Mouse (Mus musculus): ENCODE results near the gene Tead4.
"Not testable (repeated sequence)": the region's sequence is repeated elsewhere in the genome, so short reads cannot be mapped to it uniquely, and the experiment has no call there.

Tead4 gene

GRCm38 (mm10) chr6:128253111-128253510, 47.5 kb downstream of the Tead4 start:
- DNase-seq (ENCODE audit: low read depth in 1 of 2, low spot score in 2 of 2), result no peak

- no peak for DNase-seq (ENCODE audit: low read depth in 1 of 2, low spot score in 2 of 2)
These were observed 50.0 kb downstream of the Tead4 start for GRCm38 (mm10) chr6:128250596-128250995.

- no peak for DNase-seq (ENCODE audit: low read depth in 1 of 2, low spot score in 2 of 2)
These were observed 63.4 kb downstream of the Tead4 start for GRCm38 (mm10) chr6:128237102-128237763.

DNA sequence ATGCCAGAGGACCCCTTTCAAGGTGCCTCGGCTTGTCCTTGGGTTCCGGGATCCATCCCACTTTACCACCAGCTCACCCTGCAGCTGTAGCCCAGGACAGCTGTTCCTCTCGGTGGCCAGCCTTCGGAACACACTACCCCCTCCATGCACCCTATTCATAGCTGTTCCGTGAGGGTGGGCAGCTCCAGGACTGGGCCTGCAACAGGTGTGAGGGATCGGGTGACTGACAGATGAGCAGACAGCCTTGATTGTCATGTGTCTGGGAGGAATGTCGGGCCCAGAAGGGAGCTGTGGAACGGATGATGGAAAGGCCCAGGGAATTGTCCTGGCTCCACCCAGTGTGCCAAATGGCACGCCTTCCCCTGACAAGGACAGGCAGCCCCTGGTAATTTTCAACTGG, 64.0 kb downstream of the Tead4 start:
- DNase-seq (ENCODE audit: low read depth in 1 of 2, low spot score in 2 of 2), result no peak

GRCm38 (mm10) chr6:128234206-128234605, 66.4 kb downstream of the Tead4 start:
- no peak for DNase-seq (ENCODE audit: low read depth in 1 of 2, low spot score in 2 of 2)

GRCm38 (mm10) chr6:128232216-128232615, 68.4 kb downstream of the Tead4 start:
- no peak for DNase-seq (ENCODE audit: low read depth in 1 of 2, low spot score in 2 of 2)

GRCm38 (mm10) chr6:128231741-128232140, 68.9 kb downstream of the Tead4 start:
- no peak for DNase-seq (ENCODE audit: low read depth in 1 of 2, low spot score in 2 of 2)

GRCm38 (mm10) chr6:128227438-128228017, 73.1 kb downstream of the Tead4 start:
- no peak for DNase-seq (ENCODE audit: low read depth in 1 of 2, low spot score in 2 of 2)

- DNase-seq (ENCODE audit: low read depth in 1 of 2, low spot score in 2 of 2), result no peak
These were observed 73.7 kb downstream of the Tead4 start for GRCm38 (mm10) chr6:128226941-128227340.

GRCm38 (mm10) chr6:128225846-128226176, 74.8 kb downstream of the Tead4 start:
- no peak for DNase-seq (ENCODE audit: low read depth in 1 of 2, low spot score in 2 of 2)

- no peak for DNase-seq (ENCODE audit: low read depth in 1 of 2, low spot score in 2 of 2)
These were observed 75.4 kb downstream of the Tead4 start for GRCm38 (mm10) chr6:128225009-128225845.

- no peak for DNase-seq (ENCODE audit: low read depth in 1 of 2, low spot score in 2 of 2)
These were observed 77.5 kb downstream of the Tead4 start for GRCm38 (mm10) chr6:128223159-128223558.

- not testable (repeated sequence) for DNase-seq (ENCODE audit: low read depth in 1 of 2, low spot score in 2 of 2)
These were observed 85.6 kb downstream of the Tead4 start for GRCm38 (mm10) chr6:128215004-128215403.

DNA sequence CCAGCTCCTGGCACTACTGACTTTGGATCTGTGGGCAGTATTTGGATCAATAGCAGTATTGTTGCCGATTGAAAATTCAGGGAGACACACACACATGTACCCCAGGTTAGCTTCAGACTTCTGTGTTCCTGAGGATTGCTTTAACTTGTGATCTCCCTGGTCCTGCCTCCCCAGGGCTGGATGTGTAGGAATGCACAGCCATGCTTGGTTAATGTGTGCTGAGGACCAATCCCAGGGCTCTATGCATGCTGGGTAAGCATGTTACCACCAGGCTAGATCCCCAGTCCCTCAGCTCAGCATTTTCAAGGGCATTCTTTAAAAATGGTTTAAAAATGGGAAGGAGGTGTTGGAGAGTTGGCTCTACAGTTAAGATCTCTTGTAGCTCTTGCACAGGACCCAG, 91.4 kb downstream of the Tead4 start:
- DNase-seq (ENCODE audit: low read depth in 1 of 2, low spot score in 2 of 2), result not testable (repeated sequence)

DNA sequence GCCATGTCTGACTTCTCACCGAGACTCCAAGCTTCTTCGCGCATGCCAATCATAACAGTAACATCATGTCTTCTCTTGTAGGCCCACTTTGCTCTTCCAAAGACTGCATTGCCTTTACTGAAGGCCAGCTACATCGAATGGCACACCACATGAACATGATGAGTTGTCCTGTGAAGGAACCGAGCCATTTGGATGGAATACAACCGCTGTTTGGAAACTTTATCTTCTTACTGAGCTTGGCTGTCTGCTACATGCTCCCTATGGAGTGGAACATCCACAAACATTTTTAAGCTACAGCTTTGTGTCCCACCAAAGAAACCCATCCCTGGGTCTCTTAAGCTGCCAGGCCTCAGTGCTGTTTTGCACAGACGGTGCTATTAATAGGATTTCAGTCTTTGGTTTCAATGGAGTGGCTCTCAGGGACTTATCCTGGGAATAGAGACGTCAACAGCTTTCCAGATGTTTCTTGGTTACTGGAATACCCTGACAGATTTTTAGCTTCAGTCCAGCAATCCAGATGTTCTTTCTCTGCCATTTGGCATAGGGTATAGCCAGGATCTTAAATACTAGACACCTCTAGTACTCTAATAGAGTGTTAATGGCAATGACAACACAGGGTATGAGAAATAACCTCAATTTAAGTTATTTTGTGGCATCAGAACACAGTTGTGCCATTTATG, 92.0 kb downstream of the Tead4 start:
- DNase-seq (ENCODE audit: low read depth in 1 of 2, low spot score in 2 of 2), result no peak

DNA sequence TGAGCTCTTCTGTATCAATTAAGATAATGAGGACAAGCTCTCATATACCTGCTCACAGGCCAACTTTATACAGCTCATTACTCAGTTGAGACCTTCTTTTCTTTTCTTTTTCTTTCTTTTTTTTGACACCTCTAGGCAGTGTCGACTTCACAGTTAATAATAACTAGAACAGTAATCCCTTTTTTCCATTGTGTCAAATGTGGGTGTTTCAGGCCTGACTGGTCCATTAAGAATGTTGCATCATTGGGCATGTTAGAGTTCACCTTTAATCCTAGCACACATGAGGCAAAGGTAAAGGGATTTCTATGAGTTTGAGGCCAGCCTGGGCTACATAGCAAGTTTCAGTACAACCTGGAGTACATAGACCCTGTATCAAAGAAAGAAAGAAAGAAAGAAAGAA, 97.1 kb downstream of the Tead4 start:
- DNase-seq (ENCODE audit: low read depth in 1 of 2, low spot score in 2 of 2), result no peak

DNA sequence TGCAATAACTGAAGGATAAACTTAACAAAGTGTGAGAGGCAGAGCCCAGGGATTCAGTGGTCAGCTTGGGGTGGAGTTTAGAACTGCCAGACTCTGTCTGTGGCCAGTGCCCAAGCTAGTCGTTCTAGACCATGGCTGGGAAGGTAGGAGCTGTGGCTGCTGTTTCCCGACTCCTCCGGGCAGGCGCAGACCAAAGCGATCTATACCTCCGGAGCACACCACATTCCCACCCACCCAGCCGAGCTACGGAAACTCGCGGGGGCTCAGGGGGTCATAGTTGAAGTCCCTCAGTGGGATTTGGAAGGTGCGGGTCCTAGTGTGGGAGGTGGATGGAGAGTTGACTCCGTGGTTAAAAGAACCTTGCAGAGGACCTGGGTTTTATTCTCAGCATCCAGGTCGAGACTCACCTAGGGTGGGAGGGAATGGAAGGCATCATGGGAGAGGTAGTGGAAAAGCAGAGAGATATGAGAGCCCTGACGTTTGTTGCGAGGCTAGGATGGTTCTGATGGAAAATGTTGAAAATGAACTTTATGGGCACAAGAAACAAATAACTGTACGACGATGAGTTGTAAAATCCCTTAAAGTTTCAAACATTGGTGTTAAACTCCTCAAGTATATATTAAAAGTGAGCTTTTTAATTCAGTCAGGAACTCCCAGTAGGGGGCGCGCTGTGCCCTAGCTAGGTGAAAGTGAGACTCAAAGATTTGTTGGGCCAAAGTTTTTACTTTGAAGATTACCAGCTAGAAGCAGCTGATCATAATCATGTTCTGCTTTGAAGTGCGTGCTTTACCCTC, 99.6 kb downstream of the Tead4 start:
- DNase-seq (ENCODE audit: low read depth in 1 of 2, low spot score in 2 of 2), result peak; percentile 11 to 37

DNA sequence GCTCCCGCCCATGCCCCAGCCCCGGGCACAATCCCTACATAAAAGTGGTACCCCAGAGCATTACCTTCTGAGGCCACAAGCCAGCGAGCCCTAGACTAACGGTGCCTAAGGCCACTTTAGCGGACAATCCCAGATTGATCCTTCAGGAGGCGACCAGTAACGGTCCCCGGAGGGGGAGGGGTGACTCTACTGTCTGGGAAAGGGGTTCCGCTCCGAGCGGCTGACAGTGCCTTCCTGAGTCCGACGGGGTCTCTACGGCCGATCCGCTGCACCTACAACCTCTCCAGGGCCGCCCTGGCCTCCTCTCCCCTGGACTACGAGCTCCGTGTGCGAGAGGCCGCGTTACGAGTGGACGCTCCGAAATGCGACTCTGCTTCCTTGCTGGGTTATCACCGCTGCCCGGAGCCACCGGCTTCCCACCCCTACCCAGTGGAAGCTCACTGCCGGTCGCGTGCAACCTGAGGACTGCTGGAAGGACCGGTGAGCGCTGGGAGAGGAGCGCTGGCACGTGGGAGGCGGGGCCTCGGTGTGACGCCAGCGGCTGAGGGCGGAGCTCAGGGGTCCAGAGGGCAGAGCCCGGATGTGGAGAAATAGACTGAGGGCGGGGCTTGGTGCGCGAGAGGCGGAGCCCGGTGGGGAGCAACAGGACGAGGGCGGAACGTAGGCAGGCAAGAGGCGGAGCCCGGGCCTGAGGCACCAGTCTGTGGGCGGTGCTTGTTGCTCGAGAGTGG, 100.3 kb downstream of the Tead4 start:
- DNase-seq (ENCODE audit: low read depth in 1 of 2, low spot score in 2 of 2), result peak; percentile 97 to 100

DNA sequence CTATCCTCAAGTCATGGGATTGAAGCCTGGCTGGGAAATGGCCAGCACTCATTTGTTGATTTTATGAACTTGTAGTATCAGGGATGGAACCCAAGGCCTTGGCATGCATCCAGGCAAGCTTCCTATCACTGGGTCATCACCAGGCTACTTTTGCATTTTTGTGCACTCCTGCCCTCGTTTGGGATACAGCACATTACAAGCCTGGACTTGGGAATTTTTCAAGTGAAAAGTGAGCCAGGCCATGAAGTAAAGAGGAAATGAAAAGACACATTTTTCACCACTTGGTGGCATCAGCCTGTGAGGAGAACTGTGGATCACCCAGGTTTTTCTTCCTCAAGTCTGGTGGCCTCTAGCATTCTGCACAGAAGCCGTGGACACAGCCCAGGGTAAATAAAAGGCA, 117.1 kb downstream of the Tead4 start:
- DNase-seq (ENCODE audit: low read depth in 1 of 2, low spot score in 2 of 2), result no peak

GRCm38 (mm10) chr6:128181176-128181575, 119.4 kb downstream of the Tead4 start:
- no peak for DNase-seq (ENCODE audit: low read depth in 1 of 2, low spot score in 2 of 2)

Measured in monocyte, adult 2 months (primary cell).